Comparison of ENCODE assay signal across 21 mouse cellular contexts in genomic region chr2:130689011-130689410, GRCm38 (mm10). TPM values are rescaled to one million over a fixed set of nuclear protein-coding genes. Genes with fewer than 3 reads are reported as not detected.
DNase-seq lines count a peak whose midpoint lies in the region; TF ChIP-seq lines count a peak whose summit lies in the region.
"Had no signal": no experiment of that assay in that cellular context is flagged by ENCODE, and none has a peak within 500 bp of the region (broad histone marks: within the 10 kb centered on the region; RNA-seq: fewer than 3 reads in every experiment).

No protein-coding gene starts in this region.

- no peak overlapping the region for H3K4me3 ChIP-seq in myocyte
- H3K4me3 ChIP-seq: embryonic facial prominence, embryonic 10.5 days; embryonic facial prominence, embryonic 12.5 days; forebrain, embryonic 13.5 days; forebrain, embryonic 15.5 days had no signal

- TF ChIP-seq POLR2A in myocyte (IDR thresholded peaks at IDR 0.05; ENCODE audit: insufficient read length, low read depth), result no peak

- no peaks in the 10 kb centered on the region for H3K79me2 ChIP-seq in myocyte (ENCODE audit: control insufficient read depth, insufficient read depth)

- no peaks in the 10 kb centered on the region for H3K27me3 ChIP-seq in myocyte (ENCODE audit: control insufficient read depth, insufficient read depth, insufficient read length)
- H3K27me3 ChIP-seq: CH12.LX; forebrain, embryonic 13.5 days; forebrain, embryonic 15.5 days had no signal

- peak; percentile 30 for DNase-seq in 3134 (ENCODE audit: extremely low read depth, insufficient read length, low spot score)
- peak; percentile 58 for DNase-seq in 3T3-L1 (ENCODE audit: low read depth, low spot score)
- DNase-seq in Muller cell, postnatal 12 days (ENCODE audit: inconsistent ontology term), result peak; percentile 37
- DNase-seq in kidney, adult 9 months, result no peak
- DNase-seq in left cerebral cortex, adult 8-10 months (ENCODE audit: low spot score in 2 of 2), result no peak
- no peak for DNase-seq in cerebellum, adult 18-20 months
- DNase-seq: adrenal gland, adult 8-10 months; adrenal gland, postnatal 25 days; B cell, adult 2 months; cerebellum, adult 11 months; cerebellum, adult 2 months; cerebellum, adult 9-10 months; cerebellum, postnatal 10 days; cerebellum, postnatal 25 days; forebrain, postnatal 0 days had no signal

- peak overlapping the region; percentile 14 for H3K4me2 ChIP-seq in myocyte (ENCODE audit: low read depth)
- H3K4me2 ChIP-seq: embryonic facial prominence, embryonic 12.5 days; forebrain, embryonic 13.5 days; forebrain, embryonic 15.5 days had no signal

- H3K36me3 ChIP-seq in myocyte (ENCODE audit: control insufficient read depth, insufficient read depth), result no peaks in the 10 kb centered on the region

- no peak overlapping the region for H3ac ChIP-seq in myocyte (ENCODE audit: control insufficient read depth, insufficient read length)

TF ChIP-seq in myocyte, 11 proteins besides CTCF, POLR2A, EP300 and RAD21:
- no peak for TF ChIP-seq CEBPB (IDR thresholded peaks at IDR 0.05; ENCODE audit: insufficient read depth, poor library complexity, severe bottlenecking)
- TF ChIP-seq E2F4 (IDR thresholded peaks at IDR 0.05; ENCODE audit: insufficient read depth), result no peak

RNA-seq across cellular contexts. Expression of gene Slc4a11, which starts 8.3 kb away (rescaled TPM):
- polyA plus RNA-seq in myocyte (2012; fragmentation: generic; extraction: Trizol), result 1.4 TPM
- 1 to 10 TPM; 4.2 to 6.6 (median 4.9) TPM for total RNA-seq in left cerebral cortex, adult 8-10 months (2022)

RNA-seq across cellular contexts. Expression of gene Itpa, which starts 21.6 kb away (rescaled TPM):
- 54.4 TPM for polyA plus RNA-seq in myocyte (2012; fragmentation: generic; extraction: Trizol)
- total RNA-seq in left cerebral cortex, adult 8-10 months (2022), result 10 to 100 TPM; 35.7 to 41.7 (median 38.3) TPM

RNA-seq across cellular contexts. Expression of gene Ddrgk1, which starts 24.6 kb away (rescaled TPM):
- 137 TPM for polyA plus RNA-seq in myocyte (2012; fragmentation: generic; extraction: Trizol)
- total RNA-seq in left cerebral cortex, adult 8-10 months (2022), result 100 to 1,000 TPM; 106 to 118 (median 114) TPM

RNA-seq across cellular contexts. Expression of gene Lzts3, which starts 46.4 kb away (rescaled TPM):
- polyA plus RNA-seq in myocyte (2012; fragmentation: generic; extraction: Trizol), result 13.3 TPM
- 100 to 1,000 TPM; 186 to 214 (median 199) TPM for total RNA-seq in left cerebral cortex, adult 8-10 months (2022)

RNA-seq across cellular contexts. Expression of gene Ubox5, which starts 59.2 kb away (rescaled TPM):
- polyA plus RNA-seq in myocyte (2012; fragmentation: generic; extraction: Trizol), result 5.4 TPM
- total RNA-seq in left cerebral cortex, adult 8-10 months (2022), result 10 to 100 TPM; 11.7 to 14.7 (median 12.5) TPM

Comparison
In these comparisons a context has a peak if more than half of its experiments do, and no peak if none do; other contexts are left out.
1. DNase-seq: peak in 3134 (single experiment), 3T3-L1 (single experiment) and Muller cell, postnatal 12 days (single experiment); none in kidney, adult 9 months (single experiment), left cerebral cortex, adult 8-10 months (0 of 2) and cerebellum, adult 18-20 months (0 of 2).